Mouse (Mus musculus) 416B (cell line): ENCODE data around the gene Fry.
A peak's percentile ranks its signal among the peaks of the same experiment; 100 is the strongest.

Source experiments
- DNase-seq: peaks from one replicate; pipeline ENCODE4 v3.0.0; 2011; ENCODE audit warnings: low read depth

Fry gene

GRCm38 (mm10) chr5:150173869-150174268 is 55.4 kb downstream of the Fry start:
- no peak for DNase-seq

DNA sequence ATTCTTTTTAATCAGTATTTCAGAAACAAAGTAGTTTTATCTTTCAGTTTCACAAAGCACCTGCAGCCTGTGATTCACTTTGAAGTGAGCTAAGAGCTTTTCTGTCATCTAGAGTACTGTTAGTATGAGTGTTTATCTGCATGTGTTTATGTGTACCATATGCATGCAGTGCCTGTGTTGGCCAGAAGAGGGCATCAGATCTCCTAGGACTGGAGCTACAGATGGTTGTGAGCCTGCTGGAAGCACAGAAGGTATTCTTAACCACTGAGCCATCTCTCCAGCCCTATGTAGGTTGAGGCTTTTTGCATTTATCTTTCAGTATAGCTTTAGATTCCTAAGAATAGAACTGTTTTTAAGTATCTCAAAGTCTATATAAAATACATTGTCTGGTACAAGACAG is 56.5 kb downstream of the Fry start:
- DNase-seq = no peak

DNA sequence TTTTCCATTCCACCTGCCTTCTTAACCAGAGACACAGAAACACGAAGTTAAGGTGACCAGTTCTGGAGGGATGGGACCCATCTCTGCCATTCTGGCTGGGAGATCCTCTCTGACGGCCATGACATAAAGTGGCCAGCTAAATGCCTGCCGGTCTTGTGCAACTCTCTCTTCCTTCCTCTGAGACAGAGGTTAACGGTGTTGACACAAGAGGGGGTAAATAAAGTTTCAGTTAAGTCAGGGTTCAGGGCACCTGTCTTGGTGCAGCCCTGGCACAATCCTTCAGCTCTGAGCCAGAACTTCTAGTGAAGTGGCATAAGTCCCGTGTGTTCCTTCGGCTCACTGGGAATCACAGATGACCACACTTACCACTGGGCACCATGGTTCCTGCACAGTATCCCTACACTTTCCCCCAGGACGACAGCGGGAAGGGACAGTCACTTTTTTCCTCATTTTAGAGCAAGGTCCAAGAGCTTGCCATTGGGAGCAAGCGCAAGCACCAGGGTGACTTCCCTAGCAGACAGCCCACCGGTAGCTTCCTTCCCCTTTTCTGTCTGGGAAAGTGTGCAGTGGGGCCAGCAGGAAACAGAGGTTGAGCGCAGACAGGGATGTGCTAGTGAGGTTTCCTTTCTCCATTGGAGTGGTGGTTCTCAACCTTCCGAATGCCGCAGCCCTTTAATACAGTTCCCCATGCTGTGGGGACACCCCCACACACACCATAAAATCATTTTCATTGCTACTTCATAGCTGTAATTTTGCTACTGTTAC is 58.0 kb downstream of the Fry start:
- DNase-seq = peak; percentile 80

GRCm38 (mm10) chr5:150177757-150178156 is 59.3 kb downstream of the Fry start:
- DNase-seq = no peak

DNA sequence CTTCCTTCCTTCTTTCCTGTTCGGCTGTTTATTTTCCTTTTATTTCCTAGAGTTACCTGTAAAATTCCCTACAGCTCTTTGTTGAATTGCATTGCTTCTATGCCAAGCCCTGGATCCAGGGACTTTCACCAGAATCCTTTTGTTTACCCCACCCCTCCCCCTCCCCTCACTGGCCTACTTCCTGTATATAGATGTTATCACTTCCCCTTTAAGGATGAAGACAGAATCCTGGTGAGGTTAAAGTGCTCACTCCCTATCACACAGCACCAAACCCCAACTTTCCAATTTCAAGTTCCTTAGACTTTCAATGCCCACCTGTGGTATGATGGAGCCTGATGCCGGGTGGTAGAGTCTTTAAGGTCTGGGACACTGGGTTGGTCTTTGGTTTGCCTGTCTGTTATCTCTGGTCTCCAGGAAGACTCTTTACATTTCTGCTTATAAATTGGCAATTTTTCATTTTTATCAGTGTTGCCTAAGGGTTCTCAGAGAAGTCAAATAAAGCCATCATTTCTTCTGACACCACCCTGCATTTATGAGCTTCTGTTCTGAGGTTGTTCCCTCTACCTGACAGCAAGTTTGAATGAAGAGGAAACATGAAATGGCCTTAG is 59.9 kb downstream of the Fry start:
- no peak for DNase-seq

- peak; percentile 61 for DNase-seq
Observed at GRCm38 (mm10) chr5:150180985-150181607, 62.7 kb downstream of the Fry start.

DNA sequence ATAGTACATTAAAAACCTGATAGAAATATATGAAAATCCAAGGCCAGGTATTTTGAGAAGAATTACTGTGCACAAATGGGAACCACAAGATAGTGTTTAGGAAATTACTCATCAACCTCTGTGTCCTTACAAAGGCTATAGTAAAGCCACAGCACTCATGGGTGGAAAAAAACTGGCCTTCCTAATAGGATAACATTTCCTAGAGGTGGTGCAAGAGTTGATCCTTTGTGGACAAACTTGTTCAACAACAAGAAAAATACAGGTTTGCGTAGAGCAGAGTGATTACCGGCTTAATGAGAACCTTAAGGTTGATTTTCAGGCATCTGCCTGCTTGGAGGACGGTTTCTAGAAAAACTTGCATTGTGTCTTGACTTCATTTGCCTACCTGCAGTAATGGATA is 66.5 kb downstream of the Fry start:
- DNase-seq = peak; percentile 91

- no peak for DNase-seq
Observed at GRCm38 (mm10) chr5:150186121-150186520, 67.7 kb downstream of the Fry start.

DNA sequence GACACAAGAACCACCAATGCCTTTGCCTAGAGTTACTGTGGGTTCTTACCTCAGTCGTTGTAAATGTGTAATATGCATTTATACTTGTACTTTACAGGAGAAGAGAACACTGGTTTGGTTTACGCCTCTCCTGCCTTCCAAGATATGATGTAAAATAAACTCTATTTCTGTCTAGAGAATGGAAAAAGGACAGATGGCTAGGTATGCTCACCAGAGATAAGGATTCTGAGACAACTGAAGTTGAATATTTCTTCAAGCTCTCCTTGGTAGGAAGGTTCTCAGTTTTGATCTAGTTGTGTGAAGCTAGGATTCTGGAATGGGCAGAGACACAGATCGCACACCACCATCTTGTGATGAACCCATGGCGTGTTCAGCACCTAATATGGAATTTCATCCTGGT is 68.2 kb downstream of the Fry start:
- DNase-seq = no peak

DNA sequence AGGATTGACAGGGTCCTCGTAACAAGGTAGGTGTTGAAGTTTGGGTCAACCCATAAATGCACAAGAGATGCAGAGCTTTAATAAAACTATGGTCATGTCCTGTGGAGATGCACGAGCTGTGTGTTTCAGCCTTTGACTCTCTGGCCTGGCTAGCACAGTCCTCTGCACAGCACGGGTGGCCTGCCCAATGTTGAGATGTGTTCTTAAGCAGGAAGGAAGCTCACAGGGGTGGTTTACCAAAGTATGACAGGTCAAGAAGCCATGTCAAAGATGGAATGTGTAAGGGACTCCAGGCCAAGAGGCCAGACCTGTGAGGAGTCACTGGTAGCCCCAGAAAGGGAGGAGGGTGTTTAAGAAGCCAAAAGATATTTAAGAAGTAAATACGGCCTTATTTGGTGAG is 69.6 kb downstream of the Fry start:
- DNase-seq = peak; percentile 66

DNA sequence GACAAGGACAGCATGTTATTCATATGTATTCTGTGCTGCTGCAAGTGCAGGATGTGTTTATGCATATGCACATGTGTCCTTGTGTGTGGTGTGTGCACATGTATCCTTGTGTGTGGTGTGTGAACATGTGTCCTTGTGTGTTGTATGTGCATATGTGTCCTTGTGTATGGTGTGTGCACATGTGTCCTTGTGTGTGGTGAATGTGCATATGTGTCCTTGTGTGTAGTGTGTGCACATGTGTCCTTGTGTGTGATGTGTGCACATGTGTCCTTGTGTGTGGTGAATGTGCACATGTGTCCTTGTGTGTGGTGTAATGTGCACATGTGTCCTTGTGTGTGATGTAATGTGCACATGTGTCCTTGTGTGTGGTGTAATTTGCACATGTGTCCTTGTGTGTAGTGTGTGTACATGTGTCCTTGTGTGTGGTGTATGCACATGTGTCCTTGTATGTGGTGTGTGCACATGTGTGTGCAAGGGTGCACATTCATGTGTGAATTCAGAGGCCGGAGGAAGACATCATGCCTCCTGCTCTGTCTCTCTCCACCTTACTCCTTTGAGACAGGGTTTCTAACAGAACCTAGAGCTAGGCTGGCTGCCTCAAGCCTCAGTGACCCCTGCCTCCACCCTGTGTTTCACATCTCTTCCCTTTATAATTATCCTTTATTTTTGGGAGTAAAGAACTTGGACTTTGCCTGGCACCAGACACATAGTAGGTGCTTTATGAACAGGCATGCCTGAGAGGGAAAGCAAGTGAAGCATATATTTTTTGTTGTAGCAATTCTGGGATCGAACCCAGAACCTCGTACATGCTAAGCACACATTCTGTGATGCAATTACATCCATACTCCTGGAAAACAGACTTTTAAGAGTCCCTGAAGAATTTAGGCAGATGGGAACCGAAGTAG is 72.3 kb downstream of the Fry start:
- no peak for DNase-seq

GRCm38 (mm10) chr5:150195514-150196210 is 77.2 kb downstream of the Fry start:
- DNase-seq = peak; percentile 93

- DNase-seq = peak; percentile 95
Observed at GRCm38 (mm10) chr5:150196211-150196585, 77.8 kb downstream of the Fry start.

- peak; percentile 67 for DNase-seq
Observed at GRCm38 (mm10) chr5:150196881-150197311, 78.5 kb downstream of the Fry start.

GRCm38 (mm10) chr5:150206749-150207148 is 88.3 kb downstream of the Fry start:
- no peak for DNase-seq

- DNase-seq = no peak
Observed at GRCm38 (mm10) chr5:150207596-150207995, 89.2 kb downstream of the Fry start.

DNA sequence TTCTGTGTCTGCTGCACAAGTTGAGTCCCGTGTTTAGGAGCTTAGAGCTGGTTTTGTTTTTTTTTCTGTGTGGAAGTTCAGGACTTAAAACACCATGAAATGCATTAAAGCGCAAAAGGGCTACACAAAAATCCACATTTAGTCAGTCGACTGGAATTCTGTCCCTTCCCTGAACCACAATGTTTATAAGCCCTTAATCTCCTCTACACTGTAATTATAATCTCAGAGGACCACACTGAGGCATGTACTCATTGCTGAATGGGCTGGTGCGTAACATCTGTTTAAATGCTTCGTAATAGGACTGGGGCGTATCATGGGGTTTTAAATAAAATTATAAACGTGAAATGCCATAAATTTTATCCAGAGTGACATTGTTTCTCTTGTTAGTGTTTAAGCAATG is 89.6 kb downstream of the Fry start:
- DNase-seq = no peak

GRCm38 (mm10) chr5:150214081-150214480 is 95.6 kb downstream of the Fry start:
- DNase-seq = no peak

- DNase-seq = no peak
Observed at GRCm38 (mm10) chr5:150216066-150216465, 97.6 kb downstream of the Fry start.

DNA sequence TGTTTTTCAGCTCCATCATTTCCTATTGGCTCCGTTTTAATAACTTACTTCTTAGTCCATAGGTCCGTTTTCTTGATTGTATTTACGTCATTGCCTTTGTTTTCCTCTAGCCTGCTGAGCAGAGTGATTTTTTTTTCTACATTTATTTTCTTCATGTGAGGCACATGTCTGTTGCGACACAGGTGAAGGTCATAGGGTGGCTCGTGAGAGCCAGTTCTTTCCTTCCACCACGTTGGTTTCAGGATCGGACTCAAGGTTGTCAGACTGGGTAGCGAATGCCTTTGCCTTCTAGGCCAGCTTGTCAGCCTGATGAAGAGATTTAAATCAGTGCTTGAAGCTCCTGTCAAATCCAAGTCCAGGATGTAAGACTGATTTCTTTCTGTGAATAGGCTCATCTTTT is 101.0 kb downstream of the Fry start:
- DNase-seq = no peak

GRCm38 (mm10) chr5:150220333-150220732 is 101.9 kb downstream of the Fry start:
- DNase-seq = peak; percentile 23

- no peak for DNase-seq
Observed at GRCm38 (mm10) chr5:150221806-150222205, 103.4 kb downstream of the Fry start.
